Mouse (Mus musculus) ES-Bruce4 (cell line): ENCODE measurements around the gene Sorcs3.

ENCODE experiments used
- CTCF ChIP-seq: IDR thresholded peaks from one replicate; pipeline ENCODE4 v1.8.1; 2011; ENCODE audit warnings: low read depth, low read length
- POLR2A ChIP-seq: IDR thresholded peaks from one replicate; pipeline ENCODE4 v1.8.1; 2011; ENCODE audit warnings: low read length; ENCODE audit not compliant: insufficient read depth

GRCm38 (mm10) chr19:48478864-48479263, 273.0 kb downstream of the Sorcs3 start:
- no peak for TF ChIP-seq POLR2A
- no peak for TF ChIP-seq CTCF
